Mouse (Mus musculus): ENCODE data around the gene Ssh2. TPM values are rescaled to one million over a fixed set of nuclear protein-coding genes. Genes with fewer than 3 reads are reported as not detected.
"Not testable (repeated sequence)": the region's sequence is repeated elsewhere in the genome, so short reads cannot be mapped to it uniquely, and the experiment has no call there.

Ssh2 gene
- polyA plus RNA-seq, 1 experiment from 2014 or later, result 17.1 TPM

DNA sequence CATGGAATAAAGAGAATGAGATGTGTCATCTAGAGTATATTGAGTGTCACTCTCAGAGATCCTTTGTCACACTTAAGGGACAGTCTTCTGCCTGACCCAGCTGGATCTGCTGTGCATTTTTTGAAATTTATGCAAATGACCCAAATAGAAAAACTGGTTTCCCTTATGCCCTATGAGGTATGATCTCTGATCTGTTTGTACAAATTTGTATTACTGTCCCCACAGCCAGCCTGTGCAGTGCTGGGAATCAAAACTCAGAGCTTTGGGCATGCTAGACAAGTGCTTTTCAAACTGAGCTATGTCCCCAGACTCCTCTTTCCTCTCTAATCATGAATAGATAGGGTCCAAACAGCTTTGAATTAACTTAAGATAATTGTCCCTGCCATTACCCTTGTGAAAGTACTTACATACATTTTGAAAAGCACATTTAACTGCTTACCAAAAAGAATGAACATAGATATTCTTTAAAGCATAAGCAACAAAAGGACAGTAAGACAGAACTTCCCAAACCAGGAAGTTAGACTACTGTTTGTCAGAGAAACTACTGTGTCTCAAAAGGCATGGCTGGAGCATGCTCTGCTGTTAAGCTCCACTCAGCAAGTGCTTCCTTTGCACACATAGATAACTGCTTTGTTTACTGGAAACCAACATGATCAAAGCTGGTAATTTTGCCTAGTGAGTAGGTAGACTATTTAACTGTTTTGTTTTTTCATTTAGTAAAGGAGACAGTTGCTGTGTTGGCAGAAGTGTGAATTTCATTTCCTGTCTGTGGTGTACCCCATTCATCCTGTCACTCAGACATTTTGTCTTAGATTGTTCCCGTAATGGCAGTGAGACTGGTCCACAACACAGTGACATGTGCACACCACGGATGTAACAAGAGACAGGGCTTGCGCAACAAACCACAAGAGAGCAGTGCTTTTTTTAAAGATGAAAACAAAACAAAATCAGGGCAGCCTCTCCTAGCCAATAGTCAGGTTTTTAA, 169.9 kb downstream of the Ssh2 start:
- Histone ChIP-seq H3K4me2 (replicated peaks) (no peak overlapping the region), H3K4me1 (no peaks in the 10 kb centered on the region), H3K27me3 (no peaks in the 10 kb centered on the region), H3K4me3 (no peak overlapping the region), H3K9me3 (replicated peaks) (no peaks in the 10 kb centered on the region), H3K9ac (no peak overlapping the region), H3K27ac (no peak overlapping the region), H3K36me3 (no peaks in the 10 kb centered on the region)
- WGBS, result 64% methylated on average over 3 of the region's 3 CpGs
- ATAC-seq (ENCODE audit: low FRiP score), result no peak

DNA sequence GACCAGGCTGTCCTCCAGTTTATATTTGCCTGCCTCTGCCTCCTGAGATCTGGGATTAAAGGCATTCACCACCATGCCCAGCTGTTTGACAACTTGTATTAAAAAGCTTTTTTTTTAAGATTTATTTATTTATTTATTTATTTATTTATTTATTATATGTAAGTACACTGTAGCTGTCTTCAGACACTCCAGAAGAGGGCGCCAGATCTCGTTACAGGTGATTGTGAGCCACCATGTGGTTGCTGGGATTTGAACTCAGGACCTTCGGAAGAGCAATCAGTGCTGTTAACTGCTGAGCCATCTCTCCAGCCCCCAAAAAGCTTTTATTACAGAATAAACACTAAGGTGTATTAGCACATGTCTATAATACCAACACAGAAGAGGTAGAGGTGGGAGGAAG, 172.1 kb downstream of the Ssh2 start:
- H3K27me3 ChIP-seq; H3K9ac ChIP-seq; H3K4me2 ChIP-seq (replicated peaks); H3K9me3 ChIP-seq (replicated peaks); H3K36me3 ChIP-seq; H3K27ac ChIP-seq; H3K4me3 ChIP-seq; ATAC-seq (ENCODE audit: low FRiP score); H3K4me1 ChIP-seq: not testable (repeated sequence)
- WGBS, result 85% methylated on average over 3 of the region's 3 CpGs

DNA sequence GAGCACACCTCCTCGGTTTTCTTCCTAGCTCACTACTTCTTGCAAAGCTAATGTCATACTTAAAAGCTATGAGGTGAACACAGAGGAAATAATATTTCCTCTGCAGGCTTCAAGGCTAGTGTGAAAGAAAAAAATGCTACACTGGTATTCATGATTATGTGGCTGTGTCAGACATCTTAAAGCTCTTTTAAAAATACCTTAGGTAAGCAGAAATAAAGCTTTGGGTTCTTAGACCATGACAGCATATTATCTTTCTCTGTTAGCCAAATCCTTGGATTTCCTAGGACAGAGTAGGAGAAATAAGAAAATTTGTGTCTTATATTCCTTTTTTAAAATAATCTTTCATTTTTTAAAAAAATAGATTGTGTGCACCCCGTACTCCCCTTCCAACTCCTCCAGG, 179.5 kb downstream of the Ssh2 start:
- WGBS, result 87% methylated on average over 2 of the region's 2 CpGs
- H3K4me2 ChIP-seq (replicated peaks), result no peak overlapping the region
- no peaks in the 10 kb centered on the region for H3K9me3 ChIP-seq (replicated peaks)
- no peaks in the 10 kb centered on the region for H3K27me3 ChIP-seq
- ATAC-seq (ENCODE audit: low FRiP score), result no peak
- 0 out of 2 replicates have a peak, but pooled peaks cover 4% of the 10 kb centered on the region for H3K36me3 ChIP-seq
- H3K4me3 ChIP-seq, result no peak overlapping the region
- no peak overlapping the region for H3K9ac ChIP-seq
- no peak overlapping the region for H3K27ac ChIP-seq
- H3K4me1 ChIP-seq, result no peaks in the 10 kb centered on the region

DNA sequence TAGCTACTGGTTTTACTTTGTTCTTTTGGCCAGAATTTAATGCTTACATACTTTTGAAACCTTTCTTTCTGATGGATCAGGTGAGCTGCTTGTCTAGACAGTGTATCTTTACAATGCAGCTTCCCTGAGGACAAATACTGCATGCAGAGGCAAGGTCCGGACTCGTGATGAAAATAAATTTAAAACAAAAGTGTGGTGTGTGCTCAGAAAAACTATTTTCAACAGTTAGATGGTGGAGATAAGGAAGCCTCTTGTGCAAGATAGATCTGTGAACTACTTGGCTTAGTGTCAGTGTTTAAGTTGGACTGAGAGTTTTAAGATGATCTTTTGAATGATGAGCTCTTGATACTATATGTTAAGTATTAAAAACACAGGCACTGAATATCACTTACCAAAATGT, 186.4 kb downstream of the Ssh2 start:
- Histone ChIP-seq H3K9me3 (replicated peaks) (no peaks in the 10 kb centered on the region), H3K4me3 (no peak overlapping the region), H3K36me3 (no peaks in the 10 kb centered on the region), H3K4me2 (replicated peaks) (no peak overlapping the region), H3K4me1 (no peaks in the 10 kb centered on the region), H3K27ac (no peak overlapping the region), H3K9ac (no peak overlapping the region), H3K27me3 (no peaks in the 10 kb centered on the region)
- ATAC-seq (ENCODE audit: low FRiP score), result no peak
- 89% methylated on average over 2 of the region's 2 CpGs for WGBS

DNA sequence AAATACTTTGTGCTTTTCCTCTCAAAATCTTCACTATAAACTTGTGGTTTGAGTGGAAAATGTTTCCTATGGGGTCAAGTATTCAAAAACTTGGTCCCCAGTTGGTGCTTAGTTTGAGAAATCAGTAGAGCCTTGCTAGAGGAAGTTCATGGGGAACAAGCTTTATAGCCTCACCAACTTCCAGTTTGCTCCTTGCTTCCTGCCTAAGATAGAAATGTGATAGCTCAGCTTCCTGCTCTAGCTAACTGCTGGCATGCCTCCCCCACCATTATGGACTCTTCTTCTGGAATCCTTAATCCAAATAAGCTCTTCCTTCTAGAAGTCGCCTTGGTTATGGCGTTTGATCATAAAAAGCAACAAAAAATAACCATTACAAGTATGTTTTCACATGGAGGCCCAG, 190.2 kb downstream of the Ssh2 start:
- 86% methylated on average over 2 of the region's 2 CpGs for WGBS
- no peak overlapping the region for H3K4me3 ChIP-seq
- peaks cover 8% of the 10 kb centered on the region; the same call in 1 of the 2 replicates for H3K36me3 ChIP-seq
- no peak overlapping the region for H3K4me2 ChIP-seq (replicated peaks)
- H3K4me1 ChIP-seq, result no peaks in the 10 kb centered on the region
- H3K27ac ChIP-seq, result no peak overlapping the region
- H3K9ac ChIP-seq, result no peak overlapping the region
- H3K27me3 ChIP-seq, result no peaks in the 10 kb centered on the region
- no peaks in the 10 kb centered on the region for H3K9me3 ChIP-seq (replicated peaks)
- ATAC-seq (ENCODE audit: low FRiP score), result no peak

DNA sequence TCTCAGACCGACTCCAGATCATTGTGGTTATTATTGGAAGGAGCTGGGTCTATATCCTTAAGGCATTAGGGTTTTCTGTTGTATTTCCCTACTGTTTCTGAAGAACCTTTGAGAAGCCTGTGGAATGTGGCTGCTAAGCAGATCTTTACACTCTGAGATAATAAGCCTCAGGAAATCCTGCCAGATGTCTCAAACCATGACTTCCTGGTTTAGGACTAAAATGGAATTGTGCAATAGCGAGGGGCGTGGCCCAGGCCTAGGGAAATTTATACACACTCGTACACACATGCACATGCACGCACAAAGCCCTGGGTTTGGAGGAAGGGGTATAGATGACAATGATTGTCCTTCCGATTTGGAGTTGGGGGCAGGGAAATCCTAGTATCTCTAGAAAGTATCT, 193.8 kb downstream of the Ssh2 start:
- no peak overlapping the region for H3K27ac ChIP-seq
- H3K27me3 ChIP-seq, result no peaks in the 10 kb centered on the region
- ATAC-seq (ENCODE audit: low FRiP score), result no peak
- H3K9me3 ChIP-seq (replicated peaks), result no peaks in the 10 kb centered on the region
- no peak overlapping the region for H3K9ac ChIP-seq
- no peak overlapping the region for H3K4me2 ChIP-seq (replicated peaks)
- WGBS, result 85% methylated on average over 6 of the region's 6 CpGs
- no peaks in the 10 kb centered on the region for H3K4me1 ChIP-seq
- H3K4me3 ChIP-seq, result no peak overlapping the region
- peaks cover 8% of the 10 kb centered on the region; the same call in 1 of the 2 replicates for H3K36me3 ChIP-seq

DNA sequence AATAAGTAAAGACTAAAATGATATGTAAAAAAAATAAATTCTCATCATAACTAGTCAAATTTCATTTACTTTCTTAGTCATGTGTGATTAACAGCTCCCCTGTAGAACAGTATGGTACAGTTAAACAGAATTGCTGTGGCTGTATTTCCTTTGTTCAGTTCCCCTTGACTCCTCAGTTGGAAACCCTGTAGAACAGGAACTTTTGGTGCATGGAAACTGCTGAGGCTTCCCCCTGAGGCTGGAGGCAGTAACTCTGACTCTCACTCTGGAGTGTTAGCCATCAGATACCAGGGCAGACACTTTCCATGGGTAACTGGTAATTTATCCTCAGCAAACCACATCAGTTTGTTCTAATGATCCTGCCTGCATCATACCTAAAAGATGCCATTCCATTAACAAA, 195.2 kb downstream of the Ssh2 start:
- Histone ChIP-seq H3K4me1 (no peaks in the 10 kb centered on the region), H3K27me3 (no peaks in the 10 kb centered on the region), H3K36me3 (peaks cover 8% of the 10 kb centered on the region; the same call in 1 of the 2 replicates), H3K9me3 (replicated peaks) (no peaks in the 10 kb centered on the region), H3K27ac (no peak overlapping the region), H3K9ac (no peak overlapping the region), H3K4me3 (no peak overlapping the region), H3K4me2 (replicated peaks) (no peak overlapping the region)
- ATAC-seq (ENCODE audit: low FRiP score), result no peak

DNA sequence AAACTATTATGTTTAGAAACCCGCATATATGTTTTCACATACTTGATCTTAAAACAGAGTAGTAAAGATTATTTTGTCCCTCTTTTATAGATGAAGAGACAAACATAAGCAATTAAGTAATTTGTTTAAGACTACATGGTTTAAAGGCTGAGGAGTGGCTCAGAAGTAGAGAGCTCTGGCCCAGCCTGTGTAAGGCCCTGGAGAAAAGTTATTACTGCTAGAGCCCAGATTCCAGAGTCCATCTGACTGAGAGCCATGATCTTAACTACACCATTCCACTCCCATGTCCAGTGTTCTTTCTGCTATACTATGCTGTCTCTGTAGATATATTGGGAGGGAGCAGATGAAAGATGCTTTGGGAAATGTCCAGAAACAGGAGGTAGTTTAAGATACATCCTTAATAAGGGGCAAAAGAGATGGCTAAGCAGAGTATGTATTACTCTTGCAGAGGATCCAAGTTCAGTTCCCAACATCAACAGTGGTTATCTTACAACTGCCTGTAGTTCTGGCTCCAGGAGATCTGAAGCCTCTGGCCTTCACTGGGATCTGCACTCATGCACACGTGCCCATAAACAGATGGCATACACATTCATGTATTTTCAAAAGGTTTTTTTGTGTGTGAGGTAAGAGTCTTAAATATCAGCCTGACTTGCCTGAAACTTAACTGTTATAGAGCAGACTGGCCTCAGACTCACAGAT, 198.2 kb downstream of the Ssh2 start:
- Histone ChIP-seq H3K9ac (no peak overlapping the region), H3K9me3 (replicated peaks) (no peaks in the 10 kb centered on the region), H3K4me2 (replicated peaks) (no peak overlapping the region), H3K4me3 (no peak overlapping the region), H3K27ac (no peak overlapping the region), H3K36me3 (no peaks in the 10 kb centered on the region), H3K4me1 (no peaks in the 10 kb centered on the region), H3K27me3 (no peaks in the 10 kb centered on the region)
- WGBS, result 83% methylated on average over 2 of the region's 2 CpGs
- no peak for ATAC-seq (ENCODE audit: low FRiP score)

DNA sequence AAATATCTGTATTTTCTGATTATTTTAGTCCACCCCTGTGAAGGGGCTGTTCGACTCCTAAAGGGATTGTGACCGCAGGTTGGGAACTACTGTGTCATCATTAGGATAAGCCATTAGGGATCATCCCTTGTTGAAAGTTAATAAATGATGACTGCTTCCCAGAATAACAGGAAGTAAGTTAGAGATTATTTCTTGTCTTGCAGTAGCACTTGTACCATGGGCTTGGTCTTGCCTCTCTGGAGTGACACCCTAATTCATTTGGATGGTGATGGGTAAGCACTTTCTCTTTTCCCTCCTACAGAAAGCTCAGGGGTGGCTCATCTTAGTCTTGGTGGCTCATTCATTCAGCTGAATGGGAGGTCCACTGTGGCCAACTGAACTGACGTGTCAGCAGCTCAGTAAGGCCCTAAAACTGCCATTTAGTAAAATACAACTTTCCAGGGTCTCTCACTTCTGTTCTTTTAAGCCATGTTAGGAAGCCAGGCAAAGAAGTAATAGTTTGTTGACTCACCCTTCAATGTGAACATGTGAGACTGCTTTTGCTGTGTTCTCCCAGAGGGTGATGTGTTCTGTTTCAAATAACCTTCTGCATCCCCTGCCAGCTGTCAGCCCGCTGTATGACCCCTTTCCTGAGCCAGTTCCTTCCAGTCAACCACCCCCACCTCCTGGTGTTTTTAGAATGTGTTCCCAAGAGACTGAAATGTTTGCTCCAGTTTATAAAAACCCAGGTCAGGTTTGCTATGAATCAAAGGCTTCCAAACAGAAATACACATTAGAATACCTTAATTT, 200.3 kb downstream of the Ssh2 start:
- no peak overlapping the region for H3K27ac ChIP-seq
- 72% methylated on average over 4 of the region's 4 CpGs for WGBS
- H3K27me3 ChIP-seq, result no peaks in the 10 kb centered on the region
- H3K9me3 ChIP-seq (replicated peaks), result no peaks in the 10 kb centered on the region
- no peak overlapping the region for H3K4me3 ChIP-seq
- no peaks in the 10 kb centered on the region for H3K4me1 ChIP-seq
- ATAC-seq (ENCODE audit: low FRiP score), result no peak
- no peak overlapping the region for H3K4me2 ChIP-seq (replicated peaks)
- no peak overlapping the region for H3K9ac ChIP-seq
- 0 out of 2 replicates have a peak, but pooled peaks cover 4% of the 10 kb centered on the region for H3K36me3 ChIP-seq

DNA sequence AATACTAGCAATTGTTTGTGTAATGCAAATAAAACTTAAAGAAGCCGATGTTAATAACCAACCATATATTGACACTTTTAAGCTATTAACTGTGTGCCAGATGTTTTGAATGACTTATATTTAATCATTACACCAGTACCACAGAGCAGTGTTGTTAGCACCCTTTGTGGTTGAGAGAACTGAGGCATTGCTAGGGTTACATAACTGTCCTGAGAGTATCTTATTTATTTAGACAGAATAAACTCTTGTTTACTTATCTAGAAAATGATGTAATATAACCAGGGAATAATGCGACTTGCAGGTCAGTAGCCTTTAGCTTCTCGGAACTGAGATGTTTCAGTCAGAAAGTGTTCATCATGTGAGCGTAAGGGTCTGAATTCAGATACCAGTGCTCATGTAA, 201.9 kb downstream of the Ssh2 start:
- Histone ChIP-seq H3K4me1 (no peaks in the 10 kb centered on the region), H3K4me2 (replicated peaks) (no peak overlapping the region), H3K27ac (no peak overlapping the region), H3K9me3 (replicated peaks) (no peaks in the 10 kb centered on the region), H3K4me3 (no peak overlapping the region), H3K27me3 (no peaks in the 10 kb centered on the region), H3K9ac (no peak overlapping the region), H3K36me3 (peaks cover 15% of the 10 kb centered on the region; the same call in 1 of the 2 replicates)
- no peak for ATAC-seq (ENCODE audit: low FRiP score)
- WGBS, result 94% methylated on average over 4 of the region's 4 CpGs

DNA sequence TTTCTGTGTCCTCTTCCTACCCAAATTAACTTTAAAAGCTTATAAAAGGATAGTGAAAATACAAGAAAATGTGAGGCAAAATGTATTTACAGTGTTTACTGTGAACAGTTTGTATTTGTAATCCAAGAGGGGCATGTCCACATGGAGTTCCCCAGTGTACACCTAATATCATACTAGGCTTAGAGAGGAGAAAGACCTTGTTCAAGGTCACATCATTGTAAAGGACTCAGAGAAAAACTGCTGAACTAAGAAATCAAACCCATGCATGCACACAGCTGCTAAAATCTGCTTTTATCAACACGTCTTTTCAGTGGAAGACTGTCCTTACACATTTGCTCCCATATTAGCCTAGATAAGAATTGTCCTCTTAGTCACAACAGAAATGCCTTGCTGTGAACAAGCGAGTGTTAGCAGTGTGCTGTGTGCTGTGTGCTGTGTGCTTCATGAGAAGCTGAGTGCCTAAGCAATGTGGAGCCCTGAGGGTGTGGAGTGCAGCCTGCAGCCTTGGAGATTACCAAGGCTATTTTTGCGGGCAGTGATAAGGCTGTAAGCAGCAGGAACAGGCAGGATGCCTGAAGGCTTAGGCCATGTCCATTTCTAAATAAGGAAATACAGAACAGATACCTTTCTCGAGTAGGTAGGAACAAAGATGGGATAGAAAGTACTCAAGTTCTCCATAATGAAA, 207.2 kb downstream of the Ssh2 start:
- WGBS, result 88% methylated on average over 4 of the region's 4 CpGs
- H3K4me2 ChIP-seq (replicated peaks), result no peak overlapping the region
- ATAC-seq (ENCODE audit: low FRiP score), result no peak
- peaks cover 23% of the 10 kb centered on the region; the same call in 1 of the 2 replicates for H3K36me3 ChIP-seq
- no peaks in the 10 kb centered on the region for H3K4me1 ChIP-seq
- no peaks in the 10 kb centered on the region for H3K27me3 ChIP-seq
- no peak overlapping the region for H3K9ac ChIP-seq
- no peak overlapping the region for H3K4me3 ChIP-seq
- no peak overlapping the region for H3K27ac ChIP-seq
- no peaks in the 10 kb centered on the region for H3K9me3 ChIP-seq (replicated peaks)
